Mouse (Mus musculus) liver, embryonic 15.5 days (tissue): Measurements from ENCODE around the gene Miga2. TPM values are rescaled to one million over a fixed set of nuclear protein-coding genes. Genes with fewer than 3 reads are reported as not detected.

Source experiments
- ATAC-seq: fragments of 200-750 bp; cut with Nextera tagmentation; 2 replicates; pipeline ENCODE4 v1.8.0; 2017; ENCODE audit warnings: moderate number of reproducible peaks, mild to moderate bottlenecking, moderate library complexity; ENCODE audit not compliant: insufficient read depth
- H3K27ac ChIP-seq: fragments of 300-500 bp; sonication (generic); replicated peaks from 2 replicates; pipeline ENCODE4 v1.5.1; 2015; ENCODE audit warnings: mild to moderate bottlenecking, inconsistent platforms
- H3K27me3 ChIP-seq: fragments of 300-500 bp; sonication (generic); 2 replicates; pipeline ENCODE4 v1.6.1; 2015; ENCODE audit warnings: mild to moderate bottlenecking, inconsistent platforms
- H3K36me3 ChIP-seq: fragments of 300-500 bp; sonication (generic); replicated peaks from 2 replicates; pipeline ENCODE4 v1.6.1; 2015; ENCODE audit warnings: moderate library complexity, mild to moderate bottlenecking, inconsistent platforms
- H3K4me1 ChIP-seq: fragments of 300-500 bp; sonication (generic); replicated peaks from 2 replicates; pipeline ENCODE4 v1.6.1; 2015; ENCODE audit warnings: inconsistent platforms
- H3K4me2 ChIP-seq: fragments of 300-500 bp; sonication (generic); 2 replicates; pipeline ENCODE4 v1.6.1; 2015; ENCODE audit warnings: moderate library complexity, mild to moderate bottlenecking, inconsistent platforms
- H3K4me3 ChIP-seq: fragments of 300-500 bp; sonication (generic); replicated peaks from 2 replicates; pipeline ENCODE4 v1.5.1; 2015; ENCODE audit warnings: mild to moderate bottlenecking, inconsistent platforms
- H3K9ac ChIP-seq: fragments of 300-500 bp; sonication (generic); 2 replicates; pipeline ENCODE4 v1.6.1; 2015; ENCODE audit warnings: moderate library complexity, mild to moderate bottlenecking, inconsistent platforms
- H3K9me3 ChIP-seq: fragments of 300-500 bp; sonication (generic); replicated peaks from 2 replicates; pipeline ENCODE4 v1.6.1; 2016; ENCODE audit warnings: inconsistent platforms
- WGBS: fragments of 180-500 bp; shearing (Covaris S2); methylation state at CpG from one replicate; pipeline ENCODE4 v1.1.7; 2015; ENCODE audit warnings: mixed read lengths; ENCODE audit not compliant: insufficient replicate concordance; 5-methylcytosine and 5-hydroxymethylcytosine counted together
- polyA plus RNA-seq: library from polyadenylated mRNA; unstranded; fragments of >200 nt; fragmentation: Nextera tagmentation; extraction: Ambion mirVana; gene quantifications from 2 replicates; pipeline ENCODE4 v1.2.1, GENCODE M21; 2015

Miga2 gene
- polyA plus RNA-seq, 1 experiment from 2014 or later = 7.5 TPM

GRCm38 (mm10) chr2:30380564-30381376 is 16.7 kb downstream of the Miga2 start:
- Histone ChIP-seq H3K27me3 (no peaks in the 10 kb centered on the region), H3K4me1 (peaks cover 59% of the 10 kb centered on the region), H3K4me3 (no peak overlapping the region), H3K27ac (peak overlapping the region; percentile 59; the same call in 1 of the 2 replicates), H3K36me3 (peaks cover 61% of the 10 kb centered on the region), H3K4me2 (peak overlapping the region; percentile 36), H3K9ac (no peak overlapping the region), H3K9me3 (no peaks in the 10 kb centered on the region)
- peak; percentile 39; the same call in 1 of the 2 replicates for ATAC-seq
- 58% methylated on average over 10 of the region's 10 CpGs for WGBS

- peak overlapping the region; percentile 59; the same call in 1 of the 2 replicates for H3K27ac ChIP-seq
- H3K9ac ChIP-seq = no peak overlapping the region
- H3K4me3 ChIP-seq = no peak overlapping the region
- H3K4me1 ChIP-seq = peaks cover 59% of the 10 kb centered on the region
- peak overlapping the region; percentile 16 for H3K4me2 ChIP-seq
- H3K36me3 ChIP-seq = peaks cover 60% of the 10 kb centered on the region
- H3K27me3 ChIP-seq = no peaks in the 10 kb centered on the region
- peak; percentile 63 for ATAC-seq
- 59% methylated on average over 4 of the region's 4 CpGs for whole genome bisulfite sequencing
- H3K9me3 ChIP-seq = no peaks in the 10 kb centered on the region
These were observed 17.3 kb downstream of the Miga2 start for GRCm38 (mm10) chr2:30381377-30381725.

GRCm38 (mm10) chr2:30384814-30385213 is 20.8 kb downstream of the Miga2 start:
- H3K9ac ChIP-seq = no peak overlapping the region
- no peak overlapping the region for H3K4me2 ChIP-seq
- no peak for ATAC-seq
- peaks cover 28% of the 10 kb centered on the region for H3K36me3 ChIP-seq
- no peaks in the 10 kb centered on the region for H3K9me3 ChIP-seq
- no peak overlapping the region for H3K4me3 ChIP-seq
- WGBS = 56% methylated on average over 5 of the region's 5 CpGs
- no peaks in the 10 kb centered on the region for H3K27me3 ChIP-seq
- H3K4me1 ChIP-seq = peaks cover 44% of the 10 kb centered on the region
- no peak overlapping the region for H3K27ac ChIP-seq

- Histone ChIP-seq H3K36me3 (peaks cover 28% of the 10 kb centered on the region), H3K4me1 (peaks cover 37% of the 10 kb centered on the region), H3K9me3 (no peaks in the 10 kb centered on the region), H3K4me2 (no peak overlapping the region), H3K9ac (no peak overlapping the region), H3K4me3 (no peak overlapping the region), H3K27ac (no peak overlapping the region), H3K27me3 (no peaks in the 10 kb centered on the region)
- WGBS = 68% methylated on average over 4 of the region's 4 CpGs
- no peak for ATAC-seq
These were observed 21.6 kb downstream of the Miga2 start for GRCm38 (mm10) chr2:30385591-30385990.

GRCm38 (mm10) chr2:30386913-30387312 is 22.9 kb downstream of the Miga2 start:
- WGBS = 68% methylated on average over 9 of the region's 9 CpGs
- Histone ChIP-seq H3K36me3 (peaks cover 21% of the 10 kb centered on the region), H3K4me2 (no peak overlapping the region)

GRCm38 (mm10) chr2:30389000-30389399 is 25.0 kb downstream of the Miga2 start:
- Histone ChIP-seq H3K9me3 (no peaks in the 10 kb centered on the region), H3K27ac (no peak overlapping the region), H3K27me3 (no peaks in the 10 kb centered on the region), H3K36me3 (0 out of 2 replicates have a peak, but pooled peaks cover 5% of the 10 kb centered on the region), H3K4me2 (no peak overlapping the region), H3K4me3 (no peak overlapping the region), H3K4me1 (peaks cover 29% of the 10 kb centered on the region), H3K9ac (no peak overlapping the region)
- WGBS = 69% methylated on average over 2 of the region's 2 CpGs
- no peak for ATAC-seq

More at GRCm38 (mm10) chr2:30386913-30387312, 22.9 kb downstream of the Miga2 start:
- Histone ChIP-seq H3K27me3 (no peaks in the 10 kb centered on the region), H3K27ac (no peak overlapping the region), H3K4me3 (no peak overlapping the region), H3K4me1 (peaks cover 31% of the 10 kb centered on the region), H3K9me3 (no peaks in the 10 kb centered on the region), H3K9ac (no peak overlapping the region)
- no peak for ATAC-seq

GRCm38 (mm10) chr2:30392114-30392576 is 28.1 kb downstream of the Miga2 start, which contains the start of gene Dolpp1:
Gene Dolpp1 (plus strand): TSS chr2:30392254.
- H3K27me3 ChIP-seq = no peaks in the 10 kb centered on the region
- H3K4me1 ChIP-seq = peaks cover 33% of the 10 kb centered on the region
- peaks cover 20% of the 10 kb centered on the region for H3K36me3 ChIP-seq
- peak within 1 kb of the TSS; percentile 93 for H3K4me3 ChIP-seq
- H3K27ac ChIP-seq = peak within 1 kb of the TSS; percentile 89
- ATAC-seq = peak; percentile 97
- peak within 1 kb of the TSS; percentile 99 for H3K4me2 ChIP-seq
- H3K9me3 ChIP-seq = no peaks in the 10 kb centered on the region
- peak within 1 kb of the TSS; percentile 80 for H3K9ac ChIP-seq
- under 1% methylated on average over 40 of the region's 40 CpGs for WGBS

GRCm38 (mm10) chr2:30392577-30393369 is 28.7 kb downstream of the Miga2 start:
- 2% methylated on average over 54 of the region's 54 CpGs for WGBS
- Histone ChIP-seq H3K4me2 (peak overlapping the region; percentile 99), H3K27ac (peak overlapping the region; percentile 89), H3K9me3 (no peaks in the 10 kb centered on the region), H3K9ac (peak overlapping the region; percentile 80), H3K27me3 (no peaks in the 10 kb centered on the region), H3K4me1 (peaks cover 33% of the 10 kb centered on the region), H3K4me3 (peak overlapping the region; percentile 93), H3K36me3 (peaks cover 26% of the 10 kb centered on the region)
- ATAC-seq = peak; percentile 63

GRCm38 (mm10) chr2:30393370-30393656 is 29.3 kb downstream of the Miga2 start:
- Histone ChIP-seq H3K9ac (peak overlapping the region; percentile 80), H3K9me3 (no peaks in the 10 kb centered on the region), H3K27me3 (no peaks in the 10 kb centered on the region), H3K4me1 (peaks cover 33% of the 10 kb centered on the region), H3K27ac (peak overlapping the region; percentile 89), H3K36me3 (peaks cover 31% of the 10 kb centered on the region), H3K4me3 (peak overlapping the region; percentile 93), H3K4me2 (peak overlapping the region; percentile 99)
- WGBS = 39% methylated on average over 1 of the region's 1 CpGs
- no peak for ATAC-seq

GRCm38 (mm10) chr2:30395757-30396156 is 31.7 kb downstream of the Miga2 start:
- H3K4me2 ChIP-seq = no peak overlapping the region
- H3K36me3 ChIP-seq = peaks cover 56% of the 10 kb centered on the region
- ATAC-seq = no peak
- no peak overlapping the region for H3K4me3 ChIP-seq
- no peaks in the 10 kb centered on the region for H3K9me3 ChIP-seq
- no peak overlapping the region for H3K27ac ChIP-seq
- H3K9ac ChIP-seq = no peak overlapping the region
- H3K27me3 ChIP-seq = no peaks in the 10 kb centered on the region
- WGBS = 75% methylated on average over 7 of the region's 7 CpGs
- H3K4me1 ChIP-seq = peaks cover 33% of the 10 kb centered on the region

GRCm38 (mm10) chr2:30396246-30396645 is 32.2 kb downstream of the Miga2 start:
- 74% methylated on average over 7 of the region's 7 CpGs for WGBS
- no peak overlapping the region for H3K27ac ChIP-seq
- no peak overlapping the region for H3K4me3 ChIP-seq
- no peak overlapping the region for H3K4me2 ChIP-seq
- peaks cover 32% of the 10 kb centered on the region for H3K4me1 ChIP-seq
- no peaks in the 10 kb centered on the region for H3K27me3 ChIP-seq
- no peaks in the 10 kb centered on the region for H3K9me3 ChIP-seq
- ATAC-seq = no peak
- peaks cover 61% of the 10 kb centered on the region for H3K36me3 ChIP-seq
- H3K9ac ChIP-seq = no peak overlapping the region
